Mouse (Mus musculus) bone marrow, adult 2 months (tissue): Measurements from ENCODE around the gene Gp1ba.

Experiments used
- CTCF ChIP-seq: fragments of 200-500 bp; IDR thresholded peaks from 2 replicates; pipeline ENCODE4 v1.5.1; 2011; ENCODE audit warnings: low read length, control low read depth; ENCODE audit not compliant: control insufficient read depth, insufficient read depth
- POLR2A ChIP-seq: fragments of 200-500 bp; IDR thresholded peaks from 2 replicates; pipeline ENCODE4 v1.6.1; 2011; ENCODE audit warnings: low read depth, mild to moderate bottlenecking, control low read depth, low read length, borderline replicate concordance; ENCODE audit not compliant: control insufficient read depth

DNA sequence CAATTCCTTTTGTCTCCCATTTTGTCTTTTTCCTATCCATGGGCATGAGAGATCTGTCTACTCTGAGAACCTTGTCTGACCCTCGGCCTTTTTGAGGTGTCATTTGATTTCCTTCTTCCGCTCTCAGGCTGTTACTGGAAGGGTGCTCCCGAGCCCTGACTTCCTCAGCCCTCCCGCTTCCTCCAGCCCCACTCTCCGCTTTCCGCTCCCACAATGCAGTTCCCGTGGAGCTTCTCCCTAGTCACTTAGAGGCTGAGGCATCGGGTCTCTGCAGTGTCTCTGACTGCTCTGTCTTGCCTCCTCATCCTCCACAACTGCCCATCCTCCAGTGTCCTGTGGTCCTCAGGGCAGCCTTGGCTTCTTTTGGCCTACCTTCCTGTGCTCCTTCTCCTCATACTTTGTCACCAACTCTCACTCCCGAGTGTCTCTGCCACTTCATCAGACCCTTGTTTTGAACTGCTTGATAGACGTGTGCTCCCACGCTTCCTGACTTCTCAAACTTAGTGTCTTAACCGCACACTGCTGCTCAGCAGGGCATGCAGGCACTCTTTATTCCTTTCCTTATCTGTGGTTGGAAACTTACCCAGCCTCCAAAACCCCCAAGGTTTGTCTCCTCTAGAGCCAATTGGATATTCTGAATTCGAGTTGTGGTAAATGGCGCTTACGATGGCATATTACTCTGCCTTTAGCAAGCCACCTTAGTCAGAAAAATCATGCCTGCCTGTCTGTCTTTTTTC, 44.5 kb upstream of the Gp1ba start:
- no peak for TF ChIP-seq CTCF
- TF ChIP-seq POLR2A = no peak
